Mouse (Mus musculus) cortical plate, adult 2 months (tissue): ENCODE data around the gene Prpf6.

ENCODE experiments used
- CTCF ChIP-seq: fragments of 200-500 bp; IDR thresholded peaks from 2 replicates; pipeline ENCODE4 v1.5.1; 2011; ENCODE audit warnings: mild to moderate bottlenecking, control low read depth, low read length; ENCODE audit not compliant: insufficient read depth; ENCODE audit errors: extremely low read depth
- POLR2A ChIP-seq: fragments of 200-500 bp; IDR thresholded peaks from 2 replicates; pipeline ENCODE4 v1.6.1; 2011; ENCODE audit warnings: mild to moderate bottlenecking, low read length, control low read depth; ENCODE audit not compliant: insufficient read depth; ENCODE audit errors: extremely low read depth

GRCm38 (mm10) chr2:181632624-181633023, 41.0 kb downstream of the Prpf6 start:
- no peak for TF ChIP-seq CTCF
- TF ChIP-seq POLR2A, result no peak
